Mouse (Mus musculus) kidney, embryonic 14.5 days (tissue): ENCODE results near the gene Rbmx2. TPM values are rescaled to one million over a fixed set of nuclear protein-coding genes. Genes with fewer than 3 reads are reported as not detected.

Experiments
- ATAC-seq: fragments of 200-750 bp; cut with Nextera tagmentation; 2 replicates; pipeline ENCODE4 v1.8.0; 2017; ENCODE audit warnings: moderate number of reproducible peaks, mild to moderate bottlenecking, moderate TSS enrichment, moderate library complexity; ENCODE audit not compliant: low FRiP score, low TSS enrichment
- H3K27ac ChIP-seq: fragments of 300-500 bp; sonication (generic); 2 replicates; pipeline ENCODE4 v1.5.1; 2014; ENCODE audit warnings: low read depth, mild to moderate bottlenecking, low read length, moderate library complexity, mixed read lengths
- H3K27me3 ChIP-seq: fragments of 300-500 bp; sonication (generic); 2 replicates; pipeline ENCODE4 v1.6.1; 2014; ENCODE audit warnings: mild to moderate bottlenecking, low read length; ENCODE audit not compliant: control insufficient read depth, insufficient read depth
- H3K36me3 ChIP-seq: fragments of 300-500 bp; sonication (generic); 2 replicates; pipeline ENCODE4 v1.6.1; 2014; ENCODE audit warnings: low read length, mixed read lengths; ENCODE audit not compliant: control insufficient read depth, insufficient read depth
- H3K4me1 ChIP-seq: fragments of 300-500 bp; sonication (generic); 2 replicates; pipeline ENCODE4 v1.6.1; 2014; ENCODE audit warnings: low read length, mixed read lengths; ENCODE audit not compliant: control insufficient read depth, insufficient read depth
- H3K4me2 ChIP-seq: fragments of 300-500 bp; sonication (generic); replicated peaks from 2 replicates; pipeline ENCODE4 v1.6.1; 2014; ENCODE audit warnings: low read depth, mild to moderate bottlenecking, low read length
- H3K4me3 ChIP-seq: fragments of 300-500 bp; sonication (generic); 2 replicates; pipeline ENCODE4 v1.5.1; 2014; ENCODE audit warnings: mild to moderate bottlenecking, low read length
- H3K9ac ChIP-seq: fragments of 300-500 bp; sonication (generic); 2 replicates; pipeline ENCODE4 v1.6.1; 2014; ENCODE audit warnings: low read depth, mild to moderate bottlenecking, low read length, moderate library complexity
- H3K9me3 ChIP-seq: fragments of 300-500 bp; sonication (generic); 2 replicates; pipeline ENCODE4 v1.6.1; 2016; ENCODE audit warnings: low read length; ENCODE audit not compliant: control insufficient read depth
- WGBS: fragments of 180-500 bp; shearing (Covaris S2); extraction: QIAGEN DNeasy Blood & Tissue Kit; methylation state at CpG from one replicate; pipeline ENCODE4 v1.1.7; 2014; 5-methylcytosine and 5-hydroxymethylcytosine counted together
- polyA plus RNA-seq: library from polyadenylated mRNA; unstranded; fragments of >200 nt; fragmentation: Nextera tagmentation; extraction: Ambion mirVana; gene quantifications from 2 replicates; pipeline ENCODE4 v1.2.1, GENCODE M21; 2014

Gene Rbmx2
- polyA plus RNA-seq, result 26.5 and 35.1 TPM in 2 replicates

DNA sequence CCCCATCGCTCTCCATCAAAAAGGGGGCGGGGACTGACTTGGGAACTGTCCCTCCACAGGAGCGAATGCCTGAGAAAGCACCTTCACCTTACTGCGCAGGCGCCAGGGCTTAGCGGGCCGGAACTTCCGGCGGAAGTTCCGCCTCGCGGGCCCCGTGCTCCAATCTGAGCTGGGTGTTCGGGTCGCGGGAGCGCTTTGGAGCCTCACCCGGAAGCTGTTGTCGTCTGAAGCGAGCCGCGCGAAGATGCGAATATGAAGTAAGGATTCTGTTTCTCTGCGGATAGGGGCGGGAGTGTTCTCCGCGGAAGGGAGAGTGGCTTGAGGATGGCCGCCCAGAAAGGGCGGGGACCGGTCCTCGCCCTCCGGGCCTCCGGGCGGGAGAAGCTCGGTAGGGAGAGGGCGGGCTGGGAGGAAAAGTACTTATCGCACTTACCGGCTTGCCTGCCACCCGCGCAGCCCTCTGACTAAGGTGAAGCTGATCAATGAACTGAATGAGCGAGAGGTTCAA, at the start of gene Rbmx2:
Rbmx2 (plus strand) TSS at position 141 of the 508 bp plus-strand sequence.
- 22% methylated on average over 40 of the region's 42 CpGs for WGBS
- no peaks in the 10 kb centered on the region for H3K4me1 ChIP-seq
- H3K9ac ChIP-seq, result peak within 1 kb of the TSS; percentile 63
- peak within 1 kb of the TSS; percentile 47 for H3K4me2 ChIP-seq
- no peak within 1 kb of the TSS for H3K27ac ChIP-seq
- ATAC-seq, result peak; percentile 99
- no peaks in the 10 kb centered on the region for H3K36me3 ChIP-seq
- peak within 1 kb of the TSS; percentile 58 for H3K4me3 ChIP-seq
- no peaks in the 10 kb centered on the region for H3K9me3 ChIP-seq
- no peaks in the 10 kb centered on the region for H3K27me3 ChIP-seq

DNA sequence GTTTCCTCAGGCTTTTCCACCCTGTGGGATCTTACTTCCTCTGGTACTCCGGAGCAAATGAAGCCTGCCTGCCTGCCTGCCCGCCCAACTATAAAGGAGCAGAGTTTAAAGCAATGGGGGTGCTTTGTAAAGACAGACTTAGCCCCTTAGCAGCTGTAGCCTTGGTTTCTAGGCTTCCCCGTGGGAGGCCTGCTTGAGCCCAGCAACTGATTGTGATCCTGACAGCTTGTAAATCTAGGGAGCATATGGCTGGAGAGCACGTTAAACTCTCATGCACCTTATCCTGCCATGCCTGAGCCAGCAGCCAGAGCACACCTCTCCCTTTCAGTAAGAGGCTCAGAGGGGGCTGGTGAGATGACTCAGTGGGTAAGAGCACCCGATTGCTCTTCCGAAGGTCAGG, 28.0 kb upstream of the Rbmx2 start:
- Histone ChIP-seq H3K4me1 (no peaks in the 10 kb centered on the region), H3K27ac (no peak overlapping the region), H3K9me3 (no peaks in the 10 kb centered on the region), H3K9ac (no peak overlapping the region), H3K4me2 (no peak overlapping the region), H3K36me3 (no peaks in the 10 kb centered on the region), H3K27me3 (no peaks in the 10 kb centered on the region), H3K4me3 (no peak overlapping the region)
- ATAC-seq, result peak; percentile 69; the same call in 1 of the 2 replicates
- 33% methylated on average over 6 of the region's 6 CpGs for WGBS

DNA sequence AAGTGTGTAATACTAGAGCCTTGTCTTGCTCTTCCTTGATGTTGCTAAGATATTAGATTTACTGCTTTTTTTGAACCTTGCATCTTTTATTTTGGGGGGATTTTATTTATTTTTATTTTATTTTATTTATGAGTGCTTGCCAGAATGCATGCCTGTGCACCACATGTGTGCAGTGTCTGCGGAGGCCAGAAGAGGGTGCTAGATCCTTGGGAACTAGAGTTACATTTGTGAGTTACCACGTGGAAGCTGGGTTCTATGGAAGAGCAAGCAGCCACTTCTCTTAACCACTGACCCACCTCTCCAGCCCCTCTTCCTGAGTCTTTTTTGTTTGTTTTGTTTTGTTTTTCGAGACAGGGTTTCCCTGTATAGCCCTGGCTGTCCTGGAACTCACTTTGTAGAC, 25.2 kb upstream of the Rbmx2 start:
- Histone ChIP-seq H3K27ac (no peak overlapping the region), H3K4me2 (no peak overlapping the region), H3K27me3 (no peaks in the 10 kb centered on the region), H3K9ac (no peak overlapping the region), H3K36me3 (no peaks in the 10 kb centered on the region), H3K9me3 (no peaks in the 10 kb centered on the region), H3K4me1 (no peaks in the 10 kb centered on the region), H3K4me3 (no peak overlapping the region)
- ATAC-seq, result no peak
- WGBS, result 53% methylated on average over 3 of the region's 3 CpGs

DNA sequence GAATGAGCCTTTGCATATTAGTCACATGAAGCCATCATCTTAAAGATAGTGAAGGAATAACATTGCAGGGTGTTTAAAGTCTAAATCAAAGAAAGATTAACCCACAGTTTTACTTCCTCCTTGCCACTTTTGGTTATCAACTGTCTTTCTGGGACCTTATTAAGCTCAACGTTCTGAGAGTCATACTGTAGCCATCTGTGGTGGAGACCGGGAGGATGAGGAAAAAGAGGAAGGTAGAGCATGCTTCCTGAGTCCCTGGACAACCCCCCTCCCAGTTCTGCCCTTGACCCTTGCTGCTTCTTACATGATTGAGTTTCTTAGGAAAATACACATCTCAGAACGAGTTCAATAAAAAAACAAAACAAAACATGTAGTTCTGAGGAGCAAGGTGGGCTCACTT, 23.1 kb upstream of the Rbmx2 start:
- Histone ChIP-seq H3K4me1 (no peaks in the 10 kb centered on the region), H3K27ac (no peak overlapping the region), H3K27me3 (no peaks in the 10 kb centered on the region), H3K9me3 (no peaks in the 10 kb centered on the region), H3K4me2 (no peak overlapping the region), H3K4me3 (no peak overlapping the region), H3K36me3 (no peaks in the 10 kb centered on the region), H3K9ac (no peak overlapping the region)
- no peak for ATAC-seq
- WGBS, result 57% methylated on average over 3 of the region's 3 CpGs

DNA sequence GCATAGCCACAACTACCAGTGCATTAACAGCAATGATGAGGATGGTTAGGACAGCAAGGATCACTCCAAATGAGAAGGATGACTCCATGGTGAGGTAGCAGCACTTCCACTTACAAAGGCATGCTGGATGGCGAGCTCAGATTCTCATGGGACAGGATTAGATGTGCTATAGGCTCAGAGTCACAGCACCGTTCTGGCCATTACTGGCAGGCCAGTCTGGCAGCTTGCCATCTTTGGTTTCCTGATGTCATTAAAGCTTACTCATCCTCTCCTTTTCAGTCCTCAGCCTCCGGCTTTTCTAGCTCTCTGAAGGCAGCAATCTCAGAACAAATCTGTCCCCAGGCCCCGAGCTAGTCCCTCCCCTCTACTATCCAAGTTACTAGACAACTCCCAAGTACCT, 20.6 kb upstream of the Rbmx2 start, which contains the start of gene Gpr119:
Gpr119 (minus strand) TSS at position 308 of the 400 bp plus-strand sequence.
- H3K36me3 ChIP-seq, result no peaks in the 10 kb centered on the region
- WGBS, result 73% methylated on average over 4 of the region's 4 CpGs
- ATAC-seq, result no peak
- no peak within 1 kb of the TSS for H3K4me3 ChIP-seq
- no peak within 1 kb of the TSS for H3K9ac ChIP-seq
- no peaks in the 10 kb centered on the region for H3K27me3 ChIP-seq
- H3K4me1 ChIP-seq, result no peaks in the 10 kb centered on the region
- H3K9me3 ChIP-seq, result no peaks in the 10 kb centered on the region
- H3K4me2 ChIP-seq, result no peak within 1 kb of the TSS
- H3K27ac ChIP-seq, result no peak within 1 kb of the TSS

DNA sequence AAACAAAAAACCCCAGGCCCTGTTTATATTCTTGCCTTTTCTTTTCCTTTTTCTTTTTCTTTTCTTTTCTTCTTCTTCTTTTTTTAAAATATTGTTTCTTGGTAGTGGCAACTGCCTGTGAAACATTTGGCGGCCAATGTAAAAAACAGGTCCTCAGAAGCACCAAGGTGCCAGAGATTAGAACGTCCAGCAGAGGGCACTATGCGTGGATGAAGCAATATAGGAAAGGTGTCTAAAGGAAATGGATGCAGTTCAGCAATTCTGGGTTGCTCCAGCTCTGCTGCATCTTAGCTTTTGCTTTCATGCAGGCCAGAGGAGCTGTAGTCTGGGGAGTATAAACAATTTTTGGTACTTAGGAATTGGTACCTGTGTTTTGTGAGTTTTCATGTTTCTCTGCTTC, 11.4 kb upstream of the Rbmx2 start:
- ATAC-seq, result no peak
- Histone ChIP-seq H3K36me3 (no peaks in the 10 kb centered on the region), H3K27ac (no peak overlapping the region), H3K27me3 (no peaks in the 10 kb centered on the region), H3K4me1 (no peaks in the 10 kb centered on the region), H3K4me2 (no peak overlapping the region), H3K4me3 (no peak overlapping the region), H3K9me3 (no peaks in the 10 kb centered on the region), H3K9ac (no peak overlapping the region)
- WGBS, result 19% methylated on average over 3 of the region's 3 CpGs

DNA sequence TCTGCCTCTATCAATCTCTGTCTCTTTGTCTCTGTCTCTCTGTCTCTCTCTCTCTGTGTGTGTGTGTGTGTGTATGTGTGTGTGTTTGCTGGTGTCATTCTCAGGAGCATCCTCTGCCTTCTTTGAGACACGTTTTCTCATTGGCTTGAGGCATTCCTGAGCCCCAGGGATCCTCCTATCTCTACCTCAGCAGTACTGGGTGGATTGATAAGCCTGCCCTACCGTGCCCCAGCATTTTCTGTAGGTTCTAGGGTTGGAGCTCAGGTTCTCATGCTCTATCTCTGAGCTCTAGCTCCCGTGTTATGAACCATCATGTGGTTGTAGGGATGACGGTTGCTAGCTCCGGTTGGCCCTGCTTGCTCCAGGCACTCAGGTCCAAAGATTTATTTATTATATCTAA, 10.9 kb upstream of the Rbmx2 start:
- H3K4me1 ChIP-seq, result no peaks in the 10 kb centered on the region
- ATAC-seq, result no peak
- no peak overlapping the region for H3K9ac ChIP-seq
- no peaks in the 10 kb centered on the region for H3K36me3 ChIP-seq
- H3K27me3 ChIP-seq, result no peaks in the 10 kb centered on the region
- no peak overlapping the region for H3K4me2 ChIP-seq
- H3K9me3 ChIP-seq, result no peaks in the 10 kb centered on the region
- no peak overlapping the region for H3K4me3 ChIP-seq
- no peak overlapping the region for H3K27ac ChIP-seq
- WGBS, result 77% methylated on average over 5 of the region's 5 CpGs

DNA sequence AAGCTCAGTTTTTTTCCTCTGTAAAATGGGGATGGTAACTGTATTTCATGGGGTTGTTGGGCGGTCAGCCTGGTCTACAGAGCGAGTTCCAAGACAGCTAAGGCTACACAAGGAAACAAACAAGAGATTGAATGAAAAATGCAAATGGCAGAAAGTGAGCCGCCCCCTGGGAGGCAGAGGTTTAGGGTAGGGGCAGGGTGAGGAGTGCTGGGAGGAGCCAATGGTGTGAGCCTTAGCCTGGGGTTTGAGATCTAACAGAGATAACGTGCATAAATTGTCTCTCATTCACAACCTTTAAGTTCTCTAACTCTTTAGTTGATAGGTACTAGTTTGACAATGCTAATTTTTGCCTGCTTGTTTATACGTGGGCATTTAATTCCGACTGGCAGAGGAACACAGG, 344 bp upstream of the Rbmx2 start:
- peak overlapping the region; percentile 58 for H3K4me3 ChIP-seq
- whole genome bisulfite sequencing, result 17% methylated on average over 6 of the region's 6 CpGs
- H3K9me3 ChIP-seq, result no peaks in the 10 kb centered on the region
- H3K4me2 ChIP-seq, result peak overlapping the region; percentile 47
- ATAC-seq, result peak; percentile 90
- H3K36me3 ChIP-seq, result no peaks in the 10 kb centered on the region
- H3K27me3 ChIP-seq, result no peaks in the 10 kb centered on the region
- no peaks in the 10 kb centered on the region for H3K4me1 ChIP-seq
- no peak overlapping the region for H3K27ac ChIP-seq
- H3K9ac ChIP-seq, result no peak overlapping the region

DNA sequence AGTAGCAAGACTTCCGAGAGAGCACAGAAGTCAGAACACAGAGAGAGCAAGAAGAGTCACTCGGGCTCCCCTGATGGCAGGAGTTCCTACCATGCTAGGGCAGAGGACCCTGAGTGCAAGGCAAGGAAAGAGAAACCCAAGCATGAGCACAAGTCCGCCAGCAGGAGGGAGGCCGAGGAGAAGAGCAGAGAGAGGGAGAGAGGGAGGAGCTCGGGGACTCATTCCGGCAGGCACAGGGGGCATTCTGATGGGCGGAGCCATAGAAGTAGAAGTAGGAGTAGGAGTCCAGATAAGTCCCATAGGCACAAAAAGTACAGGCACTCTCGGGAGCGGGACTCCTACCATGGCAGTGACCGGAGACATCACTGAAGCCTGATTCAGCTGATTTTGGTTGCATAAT, 14.9 kb downstream of the Rbmx2 start:
- 86% methylated on average over 10 of the region's 10 CpGs for WGBS
- Histone ChIP-seq H3K9me3 (no peaks in the 10 kb centered on the region), H3K4me3 (no peak overlapping the region), H3K27ac (no peak overlapping the region), H3K9ac (no peak overlapping the region), H3K4me2 (no peak overlapping the region), H3K4me1 (no peaks in the 10 kb centered on the region), H3K27me3 (no peaks in the 10 kb centered on the region), H3K36me3 (peaks cover 10% of the 10 kb centered on the region; the same call in 1 of the 2 replicates)
- ATAC-seq, result no peak
